Mouse (Mus musculus): ENCODE results near the gene Klf3. TPM values are rescaled to one million over a fixed set of nuclear protein-coding genes. Genes with fewer than 3 reads are reported as not detected.
A peak's percentile ranks its signal among the peaks of the same experiment; 100 is the strongest.

Gene Klf3
- total RNA-seq, 2 experiments from 2014 or later = 77.3 to 79.8 TPM

- DNase-seq = no peak
These were observed 32.1 kb downstream of the Klf3 start for GRCm38 (mm10) chr5:64835295-64835694.

GRCm38 (mm10) chr5:64839016-64839599, 35.9 kb downstream of the Klf3 start:
- DNase-seq = no peak

- no peak for DNase-seq
These were observed 36.9 kb downstream of the Klf3 start for GRCm38 (mm10) chr5:64840087-64840486.

- no peak for DNase-seq
These were observed 41.4 kb downstream of the Klf3 start for GRCm38 (mm10) chr5:64844622-64845021.

GRCm38 (mm10) chr5:64847305-64847704, 44.1 kb downstream of the Klf3 start:
- no peak for DNase-seq

GRCm38 (mm10) chr5:64849892-64850291, 46.7 kb downstream of the Klf3 start:
- DNase-seq = no peak

GRCm38 (mm10) chr5:64852656-64853398, 49.6 kb downstream of the Klf3 start:
- no peak for DNase-seq

GRCm38 (mm10) chr5:64853421-64853820, 50.2 kb downstream of the Klf3 start:
- no peak for DNase-seq

GRCm38 (mm10) chr5:64855199-64855598, 52.0 kb downstream of the Klf3 start:
- no peak for DNase-seq

- DNase-seq = peak; percentile 30
These were observed 57.8 kb downstream of the Klf3 start for GRCm38 (mm10) chr5:64860900-64861470.

GRCm38 (mm10) chr5:64861471-64862199, 58.4 kb downstream of the Klf3 start:
- no peak for DNase-seq

- no peak for DNase-seq
These were observed 59.1 kb downstream of the Klf3 start for GRCm38 (mm10) chr5:64862269-64862668.

- DNase-seq = peak; percentile 27
These were observed 61.5 kb downstream of the Klf3 start for GRCm38 (mm10) chr5:64864699-64865108.

- DNase-seq = no peak
These were observed 62.2 kb downstream of the Klf3 start for GRCm38 (mm10) chr5:64865219-64865964.

GRCm38 (mm10) chr5:64866331-64867050, 63.3 kb downstream of the Klf3 start:
- DNase-seq = peak; percentile 88

- peak; percentile 20 for DNase-seq
These were observed 63.9 kb downstream of the Klf3 start for GRCm38 (mm10) chr5:64867124-64867523.

GRCm38 (mm10) chr5:64867551-64867950, 64.4 kb downstream of the Klf3 start:
- no peak for DNase-seq

- no peak for DNase-seq
These were observed 73.1 kb downstream of the Klf3 start for GRCm38 (mm10) chr5:64876086-64876830.

- no peak for DNase-seq
These were observed 74.2 kb downstream of the Klf3 start for GRCm38 (mm10) chr5:64877235-64878026.

- peak; percentile 68 for DNase-seq
These were observed 74.8 kb downstream of the Klf3 start for GRCm38 (mm10) chr5:64878027-64878425.

Measured in adrenal gland, postnatal 10 days (tissue).